Mouse (Mus musculus) kidney, adult 2 months (tissue): ENCODE results near the gene Ulk4.

Experiments
- CTCF ChIP-seq: fragments of 200-500 bp; conservative IDR thresholded peaks from 2 replicates; pipeline ENCODE4 v1.5.1; 2011; ENCODE audit warnings: low read depth, mild to moderate bottlenecking, control low read depth, low read length, moderate library complexity, mixed read lengths; ENCODE audit not compliant: insufficient read depth, insufficient read length
- POLR2A ChIP-seq: fragments of 200-500 bp; IDR thresholded peaks from one replicate; pipeline ENCODE4 v1.6.1; 2011; ENCODE audit warnings: low read depth, low read length, control low read depth

DNA sequence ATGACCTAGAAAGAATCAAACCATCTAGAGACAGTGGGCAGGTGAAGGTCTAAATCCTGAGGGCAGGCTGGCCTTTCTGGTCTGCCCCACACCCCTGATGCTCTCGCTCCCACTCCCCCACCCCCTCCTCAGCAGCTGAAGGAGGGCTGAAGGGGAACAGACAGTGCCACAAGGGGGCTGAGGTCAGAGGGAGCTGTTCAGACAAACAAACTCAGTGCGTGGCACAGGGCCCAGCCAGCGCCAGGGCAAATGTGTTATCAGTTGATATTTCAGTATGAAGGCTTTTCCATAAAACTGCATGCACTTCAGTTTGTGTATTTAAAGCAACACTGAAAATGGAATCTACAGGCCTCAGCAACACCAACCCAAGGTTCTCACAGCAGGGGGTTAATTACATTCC, 128.4 kb downstream of the Ulk4 start:
- TF ChIP-seq CTCF (no peak), POLR2A (no peak)
